Mouse (Mus musculus): ENCODE results near the gene Kcnk5. TPM values are rescaled to one million over a fixed set of nuclear protein-coding genes. Genes with fewer than 3 reads are reported as not detected.

The Kcnk5 gene
- polyA plus RNA-seq, 1 experiment from 2014 or later = 8.7 TPM

- Histone ChIP-seq H3K27me3 (ENCODE audit: control insufficient read depth, insufficient read depth, low read length) (no peaks in the 10 kb centered on the region), H3K4me2 (ENCODE audit: low read depth, low read length) (no peak overlapping the region), H3K4me1 (ENCODE audit: control insufficient read depth, insufficient read depth, low read length) (no peaks in the 10 kb centered on the region), H3K36me3 (ENCODE audit: control insufficient read depth, insufficient read depth, low read length) (no peaks in the 10 kb centered on the region), H3K9ac (ENCODE audit: low read length) (no peak overlapping the region), H3K9me3 (replicated peaks; ENCODE audit: control insufficient read depth, low read length) (no peaks in the 10 kb centered on the region), H3K4me3 (replicated peaks; ENCODE audit: low read length) (no peak overlapping the region), H3K27ac (ENCODE audit: low read length) (no peak overlapping the region)
- no peak for ATAC-seq (ENCODE audit: insufficient read depth, low FRiP score)
- WGBS = 24% methylated on average over 4 of the region's 4 CpGs
These were observed 78.4 kb downstream of the Kcnk5 start for GRCm38 (mm10) chr14:20103207-20103606.

GRCm38 (mm10) chr14:20098061-20098460 is 83.5 kb downstream of the Kcnk5 start:
- no peaks in the 10 kb centered on the region for H3K4me1 ChIP-seq (ENCODE audit: control insufficient read depth, insufficient read depth, low read length)
- ATAC-seq (ENCODE audit: insufficient read depth, low FRiP score) = peak; percentile 58
- WGBS = 38% methylated on average over 5 of the region's 5 CpGs

GRCm38 (mm10) chr14:20094942-20095341 is 86.7 kb downstream of the Kcnk5 start:
- Histone ChIP-seq H3K4me2 (ENCODE audit: low read depth, low read length) (no peak overlapping the region), H3K9ac (ENCODE audit: low read length) (no peak overlapping the region), H3K27me3 (ENCODE audit: control insufficient read depth, insufficient read depth, low read length) (no peaks in the 10 kb centered on the region), H3K9me3 (replicated peaks; ENCODE audit: control insufficient read depth, low read length) (no peaks in the 10 kb centered on the region), H3K36me3 (ENCODE audit: control insufficient read depth, insufficient read depth, low read length) (no peaks in the 10 kb centered on the region), H3K4me3 (replicated peaks; ENCODE audit: low read length) (no peak overlapping the region), H3K4me1 (ENCODE audit: control insufficient read depth, insufficient read depth, low read length) (no peaks in the 10 kb centered on the region), H3K27ac (ENCODE audit: low read length) (no peak overlapping the region)
- 44% methylated on average over 5 of the region's 5 CpGs for WGBS
- no peak for ATAC-seq (ENCODE audit: insufficient read depth, low FRiP score)

More at GRCm38 (mm10) chr14:20098061-20098460, 83.5 kb downstream of the Kcnk5 start:
- no peaks in the 10 kb centered on the region for H3K27me3 ChIP-seq (ENCODE audit: control insufficient read depth, insufficient read depth, low read length)
- no peaks in the 10 kb centered on the region for H3K9me3 ChIP-seq (replicated peaks; ENCODE audit: control insufficient read depth, low read length)
- H3K36me3 ChIP-seq (ENCODE audit: control insufficient read depth, insufficient read depth, low read length) = no peaks in the 10 kb centered on the region
- H3K27ac ChIP-seq (ENCODE audit: low read length) = no peak overlapping the region
- H3K4me3 ChIP-seq (replicated peaks; ENCODE audit: low read length) = no peak overlapping the region
- no peak overlapping the region for H3K9ac ChIP-seq (ENCODE audit: low read length)
- no peak overlapping the region for H3K4me2 ChIP-seq (ENCODE audit: low read depth, low read length)

GRCm38 (mm10) chr14:20093493-20093892 is 88.1 kb downstream of the Kcnk5 start:
- H3K36me3 ChIP-seq (ENCODE audit: control insufficient read depth, insufficient read depth, low read length) = no peaks in the 10 kb centered on the region
- no peaks in the 10 kb centered on the region for H3K27me3 ChIP-seq (ENCODE audit: control insufficient read depth, insufficient read depth, low read length)
- 15% methylated on average over 7 of the region's 7 CpGs for WGBS
- H3K4me3 ChIP-seq (replicated peaks; ENCODE audit: low read length) = no peak overlapping the region
- H3K9me3 ChIP-seq (replicated peaks; ENCODE audit: control insufficient read depth, low read length) = no peaks in the 10 kb centered on the region
- H3K27ac ChIP-seq (ENCODE audit: low read length) = no peak overlapping the region
- H3K9ac ChIP-seq (ENCODE audit: low read length) = no peak overlapping the region
- H3K4me2 ChIP-seq (ENCODE audit: low read depth, low read length) = no peak overlapping the region
- no peaks in the 10 kb centered on the region for H3K4me1 ChIP-seq (ENCODE audit: control insufficient read depth, insufficient read depth, low read length)
- ATAC-seq (ENCODE audit: insufficient read depth, low FRiP score) = no peak

Other genes with a start within 250 kb of the Kcnk5 start
- gene Gng2, start 204.2 kb downstream of the Kcnk5 start, polyA plus RNA-seq (2015; fragmentation: Nextera tagmentation; extraction: Ambion mirVana) = 43.3 and 43.6 TPM in 2 replicates
- 12.9 and 13.5 TPM in 2 replicates for gene Saysd1, start 43.3 kb downstream of the Kcnk5 start, polyA plus RNA-seq (2015; fragmentation: Nextera tagmentation; extraction: Ambion mirVana)
- gene Kcnk16, start 87.4 kb upstream of the Kcnk5 start, polyA plus RNA-seq (2015; fragmentation: Nextera tagmentation; extraction: Ambion mirVana) = 8.0 and 9.8 TPM in 2 replicates
- gene Nudt13, start 112.9 kb upstream of the Kcnk5 start, polyA plus RNA-seq (2015; fragmentation: Nextera tagmentation; extraction: Ambion mirVana) = 13.9 and 14.9 TPM in 2 replicates
- gene Ecd, start 166.3 kb upstream of the Kcnk5 start, polyA plus RNA-seq (2015; fragmentation: Nextera tagmentation; extraction: Ambion mirVana) = 44.1 and 46.2 TPM in 2 replicates
- 28.5 and 29.5 TPM in 2 replicates for gene Fam149b, start 166.4 kb upstream of the Kcnk5 start, polyA plus RNA-seq (2015; fragmentation: Nextera tagmentation; extraction: Ambion mirVana)
- 118 and 119 TPM in 2 replicates for gene Dnajc9, start 207.1 kb upstream of the Kcnk5 start, polyA plus RNA-seq (2015; fragmentation: Nextera tagmentation; extraction: Ambion mirVana)
- gene Mrps16, start 211.8 kb upstream of the Kcnk5 start, polyA plus RNA-seq (2015; fragmentation: Nextera tagmentation; extraction: Ambion mirVana) = 80.0 and 85.7 TPM in 2 replicates

All from stomach, embryonic 16.5 days (tissue).